Mouse (Mus musculus) spleen, postnatal 36 days (tissue): ENCODE results near the gene Nvl.

ENCODE experiments used
- DNase-seq, 2 experiments: peaks; one replicate each; pipeline ENCODE4 v3.0.0; 2022; ENCODE audit warnings: low spot score in 2 of 2, mixed read lengths in 1 of 2

The Nvl gene

DNA sequence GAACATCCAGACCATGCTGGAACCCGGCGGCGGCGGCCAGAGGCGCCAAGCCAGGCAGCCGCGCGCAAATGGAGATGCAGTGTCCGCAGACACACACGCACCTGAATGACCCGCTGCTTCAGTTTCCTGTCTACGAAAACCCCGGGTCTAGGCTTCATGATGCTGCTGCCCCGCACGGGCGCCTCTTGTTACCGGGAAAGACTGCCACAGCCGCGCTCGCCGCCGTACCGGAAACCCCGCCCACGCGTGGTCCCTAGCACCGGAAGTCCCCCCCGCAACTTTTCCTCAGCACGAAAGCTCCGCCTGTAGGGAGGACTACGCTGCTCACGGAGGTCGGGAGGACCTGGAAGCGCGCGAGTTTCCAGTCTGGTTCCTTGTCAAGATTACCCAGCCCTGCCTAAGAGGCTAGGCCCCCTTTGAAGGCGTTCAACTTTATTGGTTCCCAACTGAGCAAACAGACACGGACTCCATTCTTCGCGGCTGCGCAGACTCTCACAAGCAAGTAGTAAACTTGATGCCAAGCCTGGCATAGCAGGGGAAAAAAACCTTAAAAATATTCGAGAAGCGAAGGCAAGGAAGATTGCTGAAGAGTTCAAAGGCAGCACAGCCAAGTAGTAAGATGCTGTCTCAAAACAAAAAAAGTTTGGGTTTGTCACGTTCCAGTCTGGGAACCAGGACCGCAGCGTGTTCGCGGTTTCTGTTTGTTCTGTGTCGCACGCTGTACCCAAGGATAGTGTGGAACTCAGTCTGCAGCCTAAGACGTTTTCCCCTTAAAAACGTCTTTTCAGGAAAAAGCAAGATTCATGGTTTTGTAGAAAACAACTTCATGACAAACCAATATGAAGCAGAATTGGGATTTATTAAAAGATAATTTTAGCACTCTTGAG, at the start of gene Nvl, which contains the start of gene Cnih4:
Gene Nvl (minus strand): TSS at position 255 of the 887 bp plus-strand sequence.
Gene Cnih4 (plus strand): TSS at position 744 of the 887 bp plus-strand sequence.
- DNase-seq: peak; percentile 85 to 86

- DNase-seq: no peak
These were observed 44.9 kb upstream of the Nvl start for GRCm38 (mm10) chr1:181188925-181189324.

DNA sequence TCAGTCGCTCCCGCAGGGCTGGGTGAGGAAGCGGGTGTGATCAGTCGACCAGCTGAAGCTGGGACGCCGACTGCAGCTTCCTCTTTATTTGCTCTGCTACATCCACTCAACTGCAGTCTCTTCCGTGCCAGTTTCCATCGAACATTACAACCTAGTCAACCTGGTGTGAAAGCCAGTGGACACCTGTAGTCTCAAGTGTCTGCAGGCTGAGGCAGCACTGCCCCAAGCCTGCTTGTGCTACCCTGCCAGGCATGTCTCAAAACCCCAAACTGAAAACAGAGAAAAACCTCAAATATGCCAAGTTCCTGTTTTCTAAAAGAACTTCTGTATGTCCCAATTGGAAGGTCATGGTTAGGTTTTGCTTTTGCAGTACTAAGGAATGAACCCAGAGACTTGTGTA, 26.2 kb upstream of the Nvl start:
- DNase-seq: peak; percentile 69 to 74

DNA sequence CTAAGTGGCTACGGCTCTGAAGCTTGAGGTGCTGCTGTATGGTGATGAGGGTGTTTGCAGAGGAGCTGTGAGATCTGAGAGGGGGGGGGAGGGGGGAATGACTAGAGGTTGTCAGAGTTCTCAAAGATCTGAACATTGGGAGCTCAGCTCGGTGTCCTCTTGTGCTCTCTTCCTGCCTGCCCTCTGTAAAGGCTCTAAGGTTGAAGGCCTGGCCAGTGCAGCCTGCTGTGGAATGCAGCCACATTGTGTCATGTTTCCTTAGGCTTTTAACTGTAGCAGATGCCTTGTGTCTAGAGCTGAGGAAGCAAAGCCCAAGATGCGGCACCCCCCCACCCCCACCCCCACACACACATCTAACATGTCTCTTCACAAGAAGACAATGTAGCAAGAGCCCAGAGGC, 24.4 kb upstream of the Nvl start:
- DNase-seq: no peak

- DNase-seq: no peak
These were observed 23.8 kb upstream of the Nvl start for GRCm38 (mm10) chr1:181167816-181168215.

DNA sequence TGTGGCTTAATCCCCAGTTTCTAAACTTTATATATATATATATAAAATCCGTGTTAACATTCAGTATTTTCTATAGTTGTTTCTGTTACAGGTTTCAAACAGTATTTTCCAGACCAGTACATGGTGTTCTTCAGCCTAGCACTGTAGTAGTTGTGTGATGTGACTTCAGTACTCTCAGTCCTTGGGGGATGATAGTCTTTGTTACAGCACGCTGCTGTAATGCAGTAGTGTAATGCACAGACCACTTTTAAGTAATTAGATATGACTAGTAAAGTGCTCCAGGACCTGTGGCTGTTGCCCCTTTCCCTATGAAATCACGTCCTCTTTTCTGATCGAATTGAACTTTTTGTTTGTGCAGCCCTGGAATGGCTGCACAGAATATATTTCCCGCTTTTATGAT, 7.5 kb upstream of the Nvl start:
- DNase-seq: no peak

GRCm38 (mm10) chr1:181150827-181151534, 7.0 kb upstream of the Nvl start:
- peak; percentile 88 to 92 for DNase-seq

GRCm38 (mm10) chr1:181150431-181150826, 6.4 kb upstream of the Nvl start:
- DNase-seq: no peak

GRCm38 (mm10) chr1:181149373-181150017, 5.5 kb upstream of the Nvl start:
- DNase-seq: no peak

DNA sequence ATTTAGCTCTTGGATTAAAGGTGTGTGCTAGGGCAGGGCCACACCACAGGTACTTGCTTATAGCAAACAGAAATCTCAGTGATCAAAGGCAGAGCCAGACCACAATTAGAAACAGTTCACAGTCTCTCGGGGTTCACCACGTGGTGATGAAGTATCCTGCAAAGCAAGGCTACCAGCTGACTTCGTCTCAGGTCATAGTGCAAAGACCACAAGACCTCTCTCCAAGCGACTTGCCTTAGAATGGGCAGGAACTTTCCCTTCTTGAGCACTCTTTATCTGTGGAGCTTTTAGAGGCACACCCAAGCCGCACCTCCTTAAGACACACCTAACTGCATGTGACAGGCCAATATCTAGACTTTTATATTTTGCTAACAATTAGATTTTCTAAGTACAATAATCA, 4.5 kb upstream of the Nvl start:
- no peak for DNase-seq

DNA sequence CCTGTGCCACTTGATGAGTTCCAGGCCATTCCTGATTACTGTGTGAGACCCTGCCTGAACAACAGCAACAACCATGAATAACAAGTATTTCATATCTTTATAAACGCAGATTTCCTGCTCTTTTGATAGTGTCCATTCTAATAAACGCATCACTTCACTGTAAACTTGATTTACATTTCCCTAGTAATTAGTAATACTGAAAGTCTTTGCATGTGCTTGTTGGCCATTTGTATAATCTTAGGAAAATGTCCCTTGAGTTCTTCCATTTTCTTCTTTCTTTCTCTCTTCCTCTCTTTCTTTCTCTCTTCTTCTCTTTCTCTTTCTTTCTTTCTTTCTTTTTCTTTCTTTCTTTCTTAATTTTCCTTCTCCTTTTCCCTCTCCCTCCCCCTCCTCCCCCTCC, 2.2 kb upstream of the Nvl start:
- DNase-seq: no peak

DNA sequence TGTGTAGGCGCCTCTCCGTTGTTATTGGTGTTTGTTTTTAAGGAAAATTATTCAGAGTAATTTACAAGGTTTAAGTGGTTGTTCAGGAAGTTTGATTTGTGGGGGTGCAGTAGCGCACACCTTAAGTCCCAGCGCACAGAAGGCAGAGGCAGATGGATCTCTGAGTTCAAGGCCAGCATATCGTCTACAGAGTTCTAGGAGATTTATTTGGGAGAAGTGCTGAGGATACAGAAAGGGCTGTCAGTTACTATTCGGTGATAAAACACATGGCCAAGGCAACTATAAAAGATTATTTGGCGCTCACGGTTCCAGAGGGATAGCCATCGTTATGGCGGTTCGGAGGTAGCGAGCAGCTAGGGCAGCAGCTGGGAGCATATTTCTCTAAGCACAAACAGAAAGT, 962 bp upstream of the Nvl start:
- DNase-seq: no peak

- no peak for DNase-seq
These were observed 425 bp downstream of the Nvl start for GRCm38 (mm10) chr1:181143609-181143949.

DNA sequence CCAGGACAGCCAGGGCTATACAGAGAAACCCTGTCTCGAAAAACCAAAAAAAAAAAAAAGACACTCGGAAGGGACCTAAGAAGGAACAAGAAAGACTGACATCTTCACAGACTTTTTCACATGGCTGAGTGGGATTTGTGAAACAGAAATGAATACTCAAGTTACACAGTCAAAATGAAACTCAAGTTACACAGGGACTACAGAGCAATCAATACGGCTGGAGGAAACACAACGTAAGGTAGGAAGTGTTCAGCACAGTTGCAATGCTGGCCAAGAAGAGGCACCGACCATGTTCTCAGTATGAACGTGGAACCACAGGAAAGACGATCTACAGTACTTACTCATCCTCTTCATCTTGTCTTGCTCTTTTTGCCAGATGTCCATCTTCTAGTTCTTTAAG, 5.3 kb downstream of the Nvl start:
- DNase-seq: no peak

DNA sequence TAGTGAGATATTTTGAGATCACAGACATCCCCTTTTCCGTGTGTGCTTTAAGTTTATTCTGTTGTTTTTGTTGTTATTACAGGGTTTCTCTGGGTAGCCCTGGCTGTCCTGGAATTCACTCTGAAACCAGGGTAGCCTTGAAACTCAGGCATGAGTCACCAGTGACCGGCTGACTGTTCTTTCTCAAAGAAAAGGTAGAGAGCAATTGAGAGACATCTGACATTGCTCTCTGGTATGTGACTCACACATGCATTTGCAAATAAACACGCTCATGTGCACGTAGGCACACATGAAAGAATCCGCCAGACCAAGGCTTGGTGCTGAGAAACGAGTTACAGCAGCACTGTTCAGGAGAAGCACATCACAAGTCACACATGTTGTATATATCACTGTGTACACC, 12.1 kb downstream of the Nvl start:
- no peak for DNase-seq

GRCm38 (mm10) chr1:181126766-181127165, 17.2 kb downstream of the Nvl start:
- no peak for DNase-seq

DNA sequence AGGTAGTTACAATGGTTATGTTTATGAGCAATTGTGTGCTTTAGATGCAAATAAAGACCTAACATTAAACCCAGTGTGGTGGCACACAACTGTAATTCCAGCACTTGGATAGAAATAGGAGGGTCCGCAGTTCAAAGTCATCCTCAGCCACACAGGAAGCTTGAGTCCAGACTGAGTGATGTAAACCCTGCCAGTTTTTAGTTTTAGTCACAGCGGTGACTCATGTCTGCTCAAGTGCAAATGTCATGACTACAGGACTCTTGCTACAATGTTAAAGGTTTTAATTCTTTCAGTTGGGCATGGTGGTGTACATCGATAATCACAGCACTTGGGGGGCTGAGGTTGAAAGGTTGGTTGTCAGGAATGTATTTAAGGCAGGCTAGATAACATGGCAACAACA, 18.1 kb downstream of the Nvl start:
- DNase-seq: no peak

DNA sequence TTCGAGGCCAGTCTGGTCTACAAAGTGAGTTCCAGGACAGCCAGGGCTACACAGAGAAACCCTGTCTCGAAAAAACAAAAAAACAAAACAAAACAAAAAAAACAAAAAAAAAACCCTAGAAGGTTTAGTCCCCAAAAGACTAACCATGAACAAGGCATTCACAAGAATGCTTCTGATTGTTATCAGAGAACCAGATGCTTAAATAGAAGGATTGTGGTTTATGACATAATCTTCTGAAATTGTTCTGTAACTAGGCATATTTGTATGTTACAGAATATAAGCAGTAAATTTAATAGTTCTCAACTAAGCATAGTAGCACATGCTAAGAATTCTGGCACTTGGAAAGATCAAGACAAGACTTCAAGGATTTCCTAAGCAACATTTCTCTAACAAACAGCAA, 19.9 kb downstream of the Nvl start:
- no peak for DNase-seq

DNA sequence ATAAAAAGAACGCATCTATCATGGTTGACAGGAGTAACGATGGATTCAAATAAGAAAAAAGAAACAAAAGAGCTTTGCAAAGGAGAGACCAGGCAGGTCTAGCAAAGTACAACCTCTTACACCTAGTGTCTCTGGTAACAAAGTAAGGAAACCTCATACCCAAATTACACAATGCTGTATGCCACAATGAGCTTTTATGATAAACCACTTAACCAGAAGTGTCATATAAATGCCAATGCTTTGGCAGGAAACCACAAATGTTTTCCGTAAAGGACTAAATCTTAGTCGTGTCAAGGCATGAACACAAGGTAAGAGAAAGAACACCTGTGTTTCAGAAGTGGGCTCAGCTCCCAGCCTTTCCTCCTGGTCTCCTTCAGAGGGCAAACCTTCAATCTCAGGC, 26.9 kb downstream of the Nvl start:
- DNase-seq: no peak

DNA sequence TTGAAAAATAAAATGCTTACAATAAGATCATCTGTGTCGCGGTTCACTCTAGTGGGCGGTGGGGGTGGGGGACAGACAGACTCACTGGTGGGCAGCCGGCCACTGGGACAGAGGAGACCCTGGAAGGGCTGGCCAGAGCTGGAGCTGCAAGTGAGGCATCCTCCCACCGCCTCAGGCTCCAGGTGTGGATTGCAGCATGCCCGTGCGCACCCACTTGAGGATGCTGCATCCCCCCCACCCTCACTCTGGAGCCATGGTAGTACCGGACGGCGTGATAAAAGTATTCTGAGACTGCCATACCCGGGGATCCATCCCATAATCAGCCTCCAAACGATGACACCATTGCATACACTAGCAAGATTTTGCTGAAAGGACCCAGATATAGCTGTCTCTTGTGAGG, 54.0 kb downstream of the Nvl start:
- DNase-seq: no peak

GRCm38 (mm10) chr1:181084021-181084420, 60.0 kb downstream of the Nvl start:
- no peak for DNase-seq

DNA sequence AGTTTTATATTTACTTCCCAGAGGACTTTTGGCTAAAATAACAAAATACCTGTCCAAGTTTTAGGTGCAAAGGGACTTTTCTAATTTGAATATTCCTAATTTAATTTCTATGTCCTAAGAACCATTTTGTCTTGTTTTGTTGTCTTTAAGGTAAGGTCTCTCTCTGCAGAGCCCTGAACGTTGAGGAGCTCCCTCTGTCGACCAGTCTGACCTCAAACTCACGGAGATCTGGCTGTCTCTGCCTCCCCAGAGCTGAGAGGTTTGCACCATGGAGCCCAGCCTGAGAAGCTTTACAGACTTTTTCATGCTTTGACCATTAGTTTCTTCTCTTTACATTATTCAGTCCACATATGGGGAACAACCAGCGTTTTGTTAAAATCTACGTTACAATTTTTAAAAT, 70.9 kb downstream of the Nvl start:
- DNase-seq: no peak

DNA sequence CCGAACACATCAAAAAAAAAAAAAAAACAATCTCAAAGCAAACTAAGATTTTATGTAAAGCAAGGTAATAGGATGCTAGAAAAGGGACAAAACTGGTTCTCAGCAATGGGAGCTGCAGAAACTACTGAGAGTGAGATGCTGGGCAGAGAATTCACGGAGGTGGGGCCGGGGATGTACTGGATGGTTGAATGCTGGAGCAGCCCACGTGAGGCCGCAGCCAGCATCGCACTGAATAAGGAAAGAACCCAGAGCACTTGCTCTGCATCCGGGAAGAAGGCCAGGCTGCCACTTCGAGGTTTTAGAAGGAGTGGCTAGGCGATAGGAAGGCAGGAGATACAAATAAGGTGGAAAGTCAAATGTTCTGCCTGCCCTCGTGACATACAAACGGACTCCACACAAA, 74.3 kb downstream of the Nvl start:
- DNase-seq: no peak
